Mouse (Mus musculus): Measurements from ENCODE around the gene Tinf2. TPM values are rescaled to one million over a fixed set of nuclear protein-coding genes. Genes with fewer than 3 reads are reported as not detected.

Gene Tinf2
- polyA plus RNA-seq, 1 experiment from 2014 or later, result 14.1 TPM

DNA sequence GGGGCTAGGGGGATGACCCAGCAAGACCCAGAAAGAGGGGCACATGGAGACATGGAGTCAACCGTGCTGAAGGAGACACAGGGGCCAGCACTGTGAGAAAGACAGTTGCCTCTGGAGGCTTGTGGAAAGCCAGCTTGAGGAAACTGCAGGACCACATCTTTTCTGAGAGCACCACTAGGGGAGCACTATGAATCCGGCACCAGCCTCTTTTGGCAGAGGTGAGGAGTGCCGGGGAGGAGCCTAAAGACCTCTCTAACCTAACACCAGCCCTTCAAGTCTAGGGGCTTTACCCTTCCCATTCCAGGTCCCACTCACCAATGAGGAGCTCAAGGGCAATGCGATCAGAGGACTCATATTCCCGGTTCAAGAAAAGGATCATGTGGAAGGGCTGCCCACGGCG is 30.2 kb upstream of the Tinf2 start:
- no peak for TF ChIP-seq EP300 (IDR thresholded peaks at IDR 0.05; ENCODE audit: low read depth)
- peak; percentile 28; the same call in 1 of the 2 replicates for TF ChIP-seq CTCF (IDR thresholded peaks at IDR 0.05; ENCODE audit: low read depth)
- Histone ChIP-seq H3K4me1 (ENCODE audit: insufficient read depth) (peaks cover 28% of the 10 kb centered on the region), H3K4me3 (ENCODE audit: low read depth, low read length) (no peak overlapping the region), H3K27me3 (ENCODE audit: insufficient read depth, low read length) (0 out of 2 replicates have a peak, but pooled peaks cover 3% of the 10 kb centered on the region), H3K4me2 (ENCODE audit: low read depth, low read length) (no peak overlapping the region), H3K27ac (ENCODE audit: low read depth) (no peak overlapping the region), H3K36me3 (replicated peaks; ENCODE audit: insufficient read depth, low read length) (no peaks in the 10 kb centered on the region; the same call in 1 of the 2 replicates), H3K9me3 (ENCODE audit: low read length) (no peaks in the 10 kb centered on the region), H3K9ac (replicated peaks) (no peak overlapping the region)
- DNase-seq (no peak), ATAC-seq (no peak)
- 79% methylated on average over 7 of the region's 7 CpGs for WGBS (ENCODE audit: insufficient replicate concordance)

DNA sequence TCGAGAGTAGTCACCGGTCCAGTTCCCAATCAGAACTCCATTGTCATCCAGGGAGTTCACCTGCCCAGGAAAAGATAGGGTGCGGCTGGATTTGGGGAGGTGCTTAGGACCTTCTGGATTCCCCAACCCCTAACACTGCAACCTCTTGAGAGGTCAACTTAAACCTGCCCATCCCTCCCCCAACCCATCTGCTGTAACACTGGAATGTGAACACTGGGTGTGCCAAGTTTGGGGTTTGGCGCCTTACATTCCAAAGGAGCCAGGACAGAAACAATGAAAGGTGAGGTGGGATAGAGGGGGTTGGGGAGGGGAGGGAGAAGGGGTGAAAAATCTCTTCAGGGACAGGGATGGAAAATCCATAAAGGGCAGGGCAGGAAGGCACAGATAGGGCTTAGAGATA is 27.9 kb upstream of the Tinf2 start:
- H3K4me3 ChIP-seq (ENCODE audit: low read depth, low read length), result no peak overlapping the region
- DNase-seq (no peak), ATAC-seq (no peak)
- no peaks in the 10 kb centered on the region for H3K9me3 ChIP-seq (ENCODE audit: low read length)
- TF ChIP-seq CTCF (IDR thresholded peaks at IDR 0.05; ENCODE audit: low read depth) (no peak), EP300 (IDR thresholded peaks at IDR 0.05; ENCODE audit: low read depth) (no peak)
- 86% methylated on average over 4 of the region's 4 CpGs for WGBS (ENCODE audit: insufficient replicate concordance)
- H3K36me3 ChIP-seq (replicated peaks; ENCODE audit: insufficient read depth, low read length), result no peaks in the 10 kb centered on the region
- H3K4me2 ChIP-seq (ENCODE audit: low read depth, low read length), result no peak overlapping the region
- H3K4me1 ChIP-seq (ENCODE audit: insufficient read depth), result peaks cover 30% of the 10 kb centered on the region
- no peak overlapping the region for H3K27ac ChIP-seq (ENCODE audit: low read depth)
- no peak overlapping the region for H3K9ac ChIP-seq (replicated peaks)
- 0 out of 2 replicates have a peak, but pooled peaks cover 3% of the 10 kb centered on the region for H3K27me3 ChIP-seq (ENCODE audit: insufficient read depth, low read length)

DNA sequence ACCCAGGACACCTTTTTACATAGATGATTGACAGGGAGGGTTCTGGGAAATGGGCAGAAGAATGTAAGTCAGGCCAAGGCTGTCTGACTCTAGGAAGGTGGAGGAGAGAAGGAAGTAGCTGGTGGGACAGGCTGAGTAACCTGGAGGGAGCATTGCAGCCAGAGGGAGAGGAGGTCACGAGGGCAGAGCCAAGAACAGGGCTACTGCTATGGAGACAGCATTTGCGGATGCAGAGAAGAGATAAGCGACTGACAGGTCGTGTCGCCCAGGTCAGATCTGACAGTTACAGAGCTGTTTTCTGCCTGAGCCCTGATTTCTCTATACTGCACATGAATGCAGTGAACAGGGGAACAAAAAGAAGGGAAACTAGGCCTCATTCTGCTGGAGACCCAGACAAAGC is 25.8 kb upstream of the Tinf2 start:
- H3K4me1 ChIP-seq (ENCODE audit: insufficient read depth), result peaks cover 13% of the 10 kb centered on the region
- no peaks in the 10 kb centered on the region for H3K27me3 ChIP-seq (ENCODE audit: insufficient read depth, low read length)
- no peak overlapping the region for H3K27ac ChIP-seq (ENCODE audit: low read depth)
- no peak overlapping the region for H3K4me3 ChIP-seq (ENCODE audit: low read depth, low read length)
- no peak overlapping the region for H3K4me2 ChIP-seq (ENCODE audit: low read depth, low read length)
- 44% methylated on average over 5 of the region's 5 CpGs for WGBS (ENCODE audit: insufficient replicate concordance)
- DNase-seq, result no peak
- no peak for ATAC-seq
- no peaks in the 10 kb centered on the region for H3K9me3 ChIP-seq (ENCODE audit: low read length)
- H3K9ac ChIP-seq (replicated peaks), result no peak overlapping the region
- H3K36me3 ChIP-seq (replicated peaks; ENCODE audit: insufficient read depth, low read length), result peaks cover 6% of the 10 kb centered on the region; the same call in 1 of the 2 replicates
- TF ChIP-seq EP300 (IDR thresholded peaks at IDR 0.05; ENCODE audit: low read depth) (no peak), CTCF (IDR thresholded peaks at IDR 0.05; ENCODE audit: low read depth) (no peak)

DNA sequence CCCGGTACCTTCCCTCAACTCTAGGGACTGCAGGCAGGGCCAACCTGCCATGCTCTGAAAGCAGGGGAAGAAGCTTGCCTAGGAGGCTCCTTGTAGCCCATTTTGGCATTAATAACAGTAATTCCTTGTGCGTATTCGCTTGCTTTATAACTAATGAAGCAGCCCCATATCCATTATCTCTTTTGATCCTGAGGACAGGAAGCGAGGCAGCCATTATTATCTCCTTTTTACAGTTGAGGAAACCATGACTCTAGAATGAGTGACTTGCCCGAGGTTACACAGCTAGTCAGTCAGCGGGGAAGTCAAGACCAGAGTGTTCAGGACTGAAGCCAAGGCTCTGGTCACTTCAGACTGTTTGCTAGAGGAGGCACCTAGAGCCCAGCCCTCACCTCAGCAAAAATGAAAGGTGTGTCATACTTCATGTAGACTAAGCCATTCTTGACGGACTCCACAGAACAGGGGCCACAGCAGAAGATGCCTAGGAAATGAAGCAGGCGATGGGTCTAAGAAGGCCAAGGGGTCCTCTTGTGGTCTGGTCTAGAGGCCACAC is 24.5 kb upstream of the Tinf2 start:
- no peak for ATAC-seq

DNA sequence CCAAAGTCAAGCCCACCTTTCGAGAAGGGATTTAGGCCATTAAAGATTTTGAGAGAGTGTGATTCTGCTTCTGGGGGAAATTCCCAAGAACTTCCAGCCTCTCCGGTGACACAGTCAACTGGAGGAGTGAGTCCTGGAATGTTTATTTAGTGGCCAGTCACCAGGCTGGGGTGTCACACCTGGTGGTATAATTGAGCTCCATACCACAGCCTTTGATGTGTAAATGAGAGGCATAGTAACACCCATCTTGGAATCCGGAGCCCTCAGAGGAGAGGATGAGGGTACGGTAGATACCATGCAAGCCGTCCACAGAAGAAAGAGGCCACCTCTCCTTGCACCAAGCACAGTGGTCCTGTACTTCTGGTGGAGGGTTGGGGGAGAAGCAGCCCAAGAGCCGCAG is 21.1 kb upstream of the Tinf2 start:
- no peaks in the 10 kb centered on the region for H3K27me3 ChIP-seq (ENCODE audit: insufficient read depth, low read length)
- H3K9ac ChIP-seq (replicated peaks), result no peak overlapping the region
- peaks cover 5% of the 10 kb centered on the region for H3K4me1 ChIP-seq (ENCODE audit: insufficient read depth)
- WGBS (ENCODE audit: insufficient replicate concordance), result 75% methylated on average over 6 of the region's 6 CpGs
- TF ChIP-seq EP300 (IDR thresholded peaks at IDR 0.05; ENCODE audit: low read depth) (no peak), CTCF (IDR thresholded peaks at IDR 0.05; ENCODE audit: low read depth) (no peak)
- H3K27ac ChIP-seq (ENCODE audit: low read depth), result no peak overlapping the region
- H3K4me3 ChIP-seq (ENCODE audit: low read depth, low read length), result no peak overlapping the region
- DNase-seq (no peak), ATAC-seq (no peak)
- no peak overlapping the region for H3K4me2 ChIP-seq (ENCODE audit: low read depth, low read length)
- H3K36me3 ChIP-seq (replicated peaks; ENCODE audit: insufficient read depth, low read length), result peaks cover 6% of the 10 kb centered on the region; the same call in 1 of the 2 replicates
- no peaks in the 10 kb centered on the region for H3K9me3 ChIP-seq (ENCODE audit: low read length)

More for the DNA sequence above, 24.5 kb upstream of the Tinf2 start:
- no peak for DNase-seq
- no peaks in the 10 kb centered on the region for H3K27me3 ChIP-seq (ENCODE audit: insufficient read depth, low read length)
- WGBS (ENCODE audit: insufficient replicate concordance), result 60% methylated on average over 8 of the region's 8 CpGs
- H3K36me3 ChIP-seq (replicated peaks; ENCODE audit: insufficient read depth, low read length), result peaks cover 6% of the 10 kb centered on the region; the same call in 1 of the 2 replicates
- peaks cover 7% of the 10 kb centered on the region for H3K4me1 ChIP-seq (ENCODE audit: insufficient read depth)
- H3K4me2 ChIP-seq (ENCODE audit: low read depth, low read length), result no peak overlapping the region
- H3K4me3 ChIP-seq (ENCODE audit: low read depth, low read length), result no peak overlapping the region
- no peak overlapping the region for H3K9ac ChIP-seq (replicated peaks)
- no peaks in the 10 kb centered on the region for H3K9me3 ChIP-seq (ENCODE audit: low read length)
- no peak overlapping the region for H3K27ac ChIP-seq (ENCODE audit: low read depth)
- TF ChIP-seq CTCF (IDR thresholded peaks at IDR 0.05; ENCODE audit: low read depth), result no peak
- no peak for TF ChIP-seq EP300 (IDR thresholded peaks at IDR 0.05; ENCODE audit: low read depth)

DNA sequence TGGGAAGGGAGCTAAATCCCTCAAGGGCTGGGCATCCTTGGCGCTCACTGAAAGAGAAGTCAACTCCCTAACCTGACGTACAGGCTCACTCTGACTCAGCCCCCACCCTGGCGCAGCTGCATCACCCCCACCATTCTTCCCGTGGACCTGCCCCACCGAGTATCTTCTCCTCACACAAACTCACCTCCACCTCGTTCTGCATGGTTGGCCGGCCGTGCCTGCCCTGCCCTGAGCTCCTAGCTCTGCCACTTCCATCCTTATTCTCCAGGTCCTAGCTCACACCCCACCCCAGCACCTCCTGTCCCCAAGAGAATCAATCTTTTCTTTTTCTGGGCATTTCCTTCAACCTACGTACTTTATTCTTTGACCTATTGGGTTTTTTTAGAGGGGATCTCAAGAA is 19.5 kb upstream of the Tinf2 start:
- no peak for ATAC-seq
- Histone ChIP-seq H3K4me3 (ENCODE audit: low read depth, low read length) (no peak overlapping the region), H3K9ac (replicated peaks) (no peak overlapping the region), H3K4me2 (ENCODE audit: low read depth, low read length) (no peak overlapping the region), H3K4me1 (ENCODE audit: insufficient read depth) (peaks cover 5% of the 10 kb centered on the region), H3K27ac (ENCODE audit: low read depth) (no peak overlapping the region), H3K27me3 (ENCODE audit: insufficient read depth, low read length) (no peaks in the 10 kb centered on the region), H3K36me3 (replicated peaks; ENCODE audit: insufficient read depth, low read length) (peaks cover 6% of the 10 kb centered on the region; the same call in 1 of the 2 replicates), H3K9me3 (ENCODE audit: low read length) (no peaks in the 10 kb centered on the region)
- WGBS (ENCODE audit: insufficient replicate concordance), result 77% methylated on average over 9 of the region's 9 CpGs
- TF ChIP-seq CTCF (IDR thresholded peaks at IDR 0.05; ENCODE audit: low read depth) (no peak), EP300 (IDR thresholded peaks at IDR 0.05; ENCODE audit: low read depth) (no peak)
- no peak for DNase-seq

Data from liver, postnatal 0 days (tissue).